Mouse (Mus musculus): ENCODE data around the gene Fabp2. TPM values are rescaled to one million over a fixed set of nuclear protein-coding genes. Genes with fewer than 3 reads are reported as not detected.

Gene Fabp2
- total RNA-seq (2023; ENCODE audit: inconsistent age): not detected in 4 replicates

DNA sequence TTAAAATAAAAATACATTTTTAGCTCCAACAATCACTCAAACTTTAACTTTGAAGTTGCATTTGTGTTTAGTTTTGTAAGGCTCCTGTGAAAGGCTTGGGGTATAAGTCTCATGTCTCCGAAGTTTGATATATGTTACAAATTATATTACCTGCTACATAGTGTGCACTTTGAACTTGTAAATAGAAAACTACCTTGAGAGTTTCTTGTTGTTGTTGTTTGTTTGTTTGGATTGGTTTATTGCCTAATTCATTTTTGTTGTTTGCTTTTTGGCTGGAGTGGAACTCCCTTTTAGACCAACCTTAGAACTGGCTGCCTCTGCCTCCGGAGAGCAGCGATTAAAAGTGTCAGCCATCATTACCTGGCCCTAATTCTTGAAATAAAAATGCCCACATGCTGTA is at the start of gene Fabp2:
TSS of gene Fabp2 (plus strand) at position 301 of the 400 bp plus-strand sequence.

DNA sequence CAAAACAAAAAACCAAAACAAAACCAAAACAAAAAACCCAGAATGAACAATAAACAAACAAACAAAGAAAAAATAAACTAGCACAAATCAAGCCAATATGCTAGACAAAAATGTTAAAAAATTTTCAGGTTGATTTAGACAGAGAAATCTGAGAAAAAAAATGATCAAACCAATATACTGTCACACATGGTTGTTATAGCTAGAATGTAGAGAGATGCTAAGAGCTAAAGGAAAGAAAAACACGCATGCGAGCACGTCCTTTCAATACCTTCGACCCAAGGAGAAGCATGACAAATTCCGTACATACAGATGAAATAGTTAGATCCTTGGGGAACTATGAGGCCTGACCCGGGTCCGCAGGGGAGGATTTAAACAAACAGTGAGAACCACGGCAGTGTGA is 24.4 kb downstream of the Fabp2 start, which contains the start of gene Gm10959:
TSS of gene Gm10959 (minus strand) at position 101 of the 400 bp plus-strand sequence.

DNA sequence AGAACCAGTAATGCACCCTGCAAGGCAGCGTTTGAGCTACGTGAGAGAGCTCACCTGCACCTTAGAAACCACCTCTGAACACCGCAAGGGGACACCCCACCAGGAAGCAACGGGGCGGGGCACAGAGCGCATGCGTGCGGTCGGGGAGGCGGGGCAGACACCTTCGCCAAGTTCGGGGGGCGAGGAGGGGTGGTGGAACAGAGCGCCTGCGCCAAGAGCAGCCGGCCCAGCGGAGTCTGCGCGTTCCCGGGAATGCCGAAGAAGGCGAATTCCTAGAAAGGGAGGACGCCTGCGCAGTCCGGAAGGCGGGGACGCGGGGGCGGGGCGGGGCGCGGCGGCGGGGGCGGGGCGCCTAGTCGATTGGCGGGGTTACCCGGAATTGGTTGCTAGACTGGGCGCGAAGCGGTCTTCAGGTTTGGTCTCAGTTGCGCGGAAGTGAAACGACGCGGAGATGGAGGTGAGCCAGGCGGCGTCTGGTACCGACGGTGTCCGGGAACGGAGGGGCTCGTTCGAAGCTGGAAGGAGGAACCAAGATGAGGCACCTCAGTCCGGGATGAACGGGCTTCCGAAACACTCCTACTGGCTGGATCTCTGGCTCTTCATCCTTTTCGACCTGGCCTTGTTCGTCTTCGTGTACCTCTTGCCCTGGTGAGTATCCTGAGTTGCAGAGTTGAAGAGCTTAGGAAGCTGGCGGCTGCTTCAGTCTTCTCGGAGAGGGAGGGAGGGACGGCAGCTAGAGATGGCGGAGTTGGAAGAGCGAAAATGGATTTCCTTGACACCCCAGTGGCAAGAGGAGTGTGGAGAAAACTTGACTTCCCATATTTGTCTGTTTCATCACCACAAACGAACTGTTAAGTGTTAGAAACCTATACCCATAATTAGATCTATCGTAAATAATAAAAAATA is 29.4 kb downstream of the Fabp2 start, which contains the start of gene 1810037I17Rik:
TSS of gene 1810037I17Rik (plus strand) at position 195 of the 906 bp plus-strand sequence.

Other genes with a start within 250 kb of the Fabp2 start
- 0.18 to 1.4 TPM (median 0.85 TPM) in 4 replicates for gene Pde5a, start 166.1 kb upstream of the Fabp2 start, total RNA-seq (2023; ENCODE audit: inconsistent age)
- gene Gm10959, start 24.3 kb downstream of the Fabp2 start, total RNA-seq (2023; ENCODE audit: inconsistent age): not detected in 4 replicates
- gene 1810037I17Rik, start 29.1 kb downstream of the Fabp2 start, total RNA-seq (2023; ENCODE audit: inconsistent age): 22.0 to 30.6 TPM (median 25.9 TPM) in 4 replicates
- 16.7 to 23.3 TPM (median 20.3 TPM) in 4 replicates for gene Usp53, start 89.4 kb downstream of the Fabp2 start, total RNA-seq (2023; ENCODE audit: inconsistent age)
- not detected in 4 replicates for gene Myoz2, start 139.9 kb downstream of the Fabp2 start, total RNA-seq (2023; ENCODE audit: inconsistent age)